ENCODE assay signal across 19 mouse cellular contexts in the genomic region with DNA sequence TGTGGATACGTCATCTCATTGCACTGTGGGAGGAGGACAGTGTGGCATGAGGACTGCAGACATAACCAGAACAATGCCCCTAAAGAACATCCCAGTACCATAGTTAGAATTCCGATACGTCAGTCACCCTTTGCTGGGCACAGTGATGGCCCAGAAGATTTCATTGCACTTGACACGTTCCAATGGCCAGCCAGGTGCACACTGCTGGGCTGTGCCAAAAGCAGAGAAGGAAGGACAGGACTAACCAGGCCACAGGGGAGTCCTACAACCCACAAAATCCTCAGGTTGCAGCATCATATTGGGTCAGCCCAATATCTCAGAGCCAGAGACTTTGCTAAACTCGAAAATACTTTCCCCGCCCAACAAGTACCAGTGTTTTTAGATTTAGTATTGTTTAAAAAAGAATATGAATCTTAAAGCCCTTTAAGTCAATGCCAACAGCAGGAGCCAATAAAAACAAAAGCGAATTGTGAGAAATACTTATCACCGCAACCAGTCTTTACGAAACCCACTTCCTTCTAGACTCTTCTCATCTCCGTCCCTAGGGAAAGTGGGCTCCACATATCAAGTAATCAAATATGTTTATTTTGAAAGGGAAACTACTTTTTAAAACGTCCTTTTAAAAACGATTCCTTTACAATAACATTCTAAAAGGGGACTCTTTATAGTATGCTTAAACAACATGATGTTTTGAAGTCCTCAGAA. TPM values are rescaled to one million over a fixed set of nuclear protein-coding genes. Genes with fewer than 3 reads are reported as not detected.
DNase-seq lines count a peak whose midpoint lies in the region; ATAC-seq and TF ChIP-seq lines count a peak whose summit lies in the region.
"Had no signal": no experiment of that assay in that cellular context is flagged by ENCODE, and none has a peak within 500 bp of the region (broad histone marks: within the 10 kb centered on the region; RNA-seq: fewer than 3 reads in every experiment).

No protein-coding gene starts in this region.

- H3K4me3 ChIP-seq in kidney, adult 2 months (ENCODE audit: insufficient read depth, low read depth, low read length) = no peak overlapping the region
- H3K4me3 ChIP-seq in lung, embryonic 15.5 days = no peak overlapping the region
- H3K4me3 ChIP-seq in myocyte = no peak overlapping the region
- H3K4me3 ChIP-seq: embryonic facial prominence, embryonic 15.5 days; hindbrain, embryonic 15.5 days; liver, embryonic 13.5 days; midbrain, embryonic 12.5 days had no signal

- H3K79me2 ChIP-seq in myocyte (ENCODE audit: control insufficient read depth, insufficient read depth) = no peaks in the 10 kb centered on the region

- H3K27ac ChIP-seq in kidney, adult 2 months (ENCODE audit: insufficient read depth, low read depth, low read length) = peak overlapping the region; percentile 30; the same call in 1 of the 2 replicates
- 0 out of 2 replicates have a peak overlapping the region, but pooled peaks have one; percentile 4 for H3K27ac ChIP-seq in lung, embryonic 15.5 days
- H3K27ac ChIP-seq: embryonic facial prominence, embryonic 15.5 days; hindbrain, embryonic 15.5 days; liver, embryonic 13.5 days; macrophage; midbrain, embryonic 12.5 days had no signal

- ATAC-seq in lung, embryonic 15.5 days (ENCODE audit: borderline replicate concordance, extremely low read depth, low FRiP score, low TSS enrichment) = no peak
- ATAC-seq: Patski had no signal

- H3K27me3 ChIP-seq in kidney, adult 2 months (replicated peaks; ENCODE audit: control insufficient read depth, insufficient read depth, low read length) = no peaks in the 10 kb centered on the region
- H3K27me3 ChIP-seq in lung, embryonic 15.5 days = no peaks in the 10 kb centered on the region
- no peaks in the 10 kb centered on the region for H3K27me3 ChIP-seq in myocyte (ENCODE audit: control insufficient read depth, insufficient read depth, insufficient read length)
- H3K27me3 ChIP-seq: embryonic facial prominence, embryonic 15.5 days; hindbrain, embryonic 15.5 days; liver, embryonic 13.5 days; midbrain, embryonic 12.5 days; Patski had no signal

- no peak for DNase-seq in kidney, adult 2 months
- DNase-seq in kidney, postnatal 14 days = no peak
- DNase-seq in lung, postnatal 25 days (ENCODE audit: low spot score) = no peak
- peak; percentile 39 for DNase-seq in CD4-positive helper T cell, adult 2 months (ENCODE audit: low read depth, low spot score)
- no peak for DNase-seq in gastrocnemius, postnatal 14 days
- DNase-seq in right cerebral cortex, postnatal 14 days = no peak
- DNase-seq: adrenal gland, adult 2 months; cerebellum, adult 18-20 months; heart, postnatal 10 days; kidney, adult 8-10 months; liver, embryonic 13.5 days; thymus, adult 2 months had no signal

- 43% methylated on average over 12 of the region's 12 CpGs for WGBS in kidney, adult 2 months
- WGBS in lung, embryonic 15.5 days = 57% methylated on average over 12 of the region's 12 CpGs

- no peak for TF ChIP-seq POLR2A in kidney, adult 2 months (IDR thresholded peaks at IDR 0.05; ENCODE audit: low read depth, low read length)
- TF ChIP-seq POLR2A in myocyte (IDR thresholded peaks at IDR 0.05; ENCODE audit: insufficient read length, low read depth) = no peak

- intact Hi-C loops in gastrocnemius, postnatal 14 days (cut with DNase I; ENCODE audit: low total_unique reads) = no loop called here

- peaks cover 31% of the 10 kb centered on the region for H3K4me1 ChIP-seq in kidney, adult 2 months (ENCODE audit: control insufficient read depth, insufficient read depth, low read length)
- peaks cover 20% of the 10 kb centered on the region for H3K4me1 ChIP-seq in lung, embryonic 15.5 days
- H3K4me1 ChIP-seq: embryonic facial prominence, embryonic 15.5 days; hindbrain, embryonic 15.5 days; midbrain, embryonic 12.5 days had no signal

- H3K4me2 ChIP-seq in lung, embryonic 15.5 days = no peak overlapping the region
- H3K4me2 ChIP-seq in myocyte (ENCODE audit: low read depth) = peak overlapping the region; percentile 70
- H3K4me2 ChIP-seq: embryonic facial prominence, embryonic 15.5 days; hindbrain, embryonic 15.5 days; liver, embryonic 13.5 days; midbrain, embryonic 12.5 days had no signal

- no peaks in the 10 kb centered on the region; the same call in 1 of the 2 replicates for H3K36me3 ChIP-seq in kidney, adult 2 months (ENCODE audit: control insufficient read depth, insufficient read depth, low read length)
- H3K36me3 ChIP-seq in lung, embryonic 15.5 days = no peaks in the 10 kb centered on the region
- H3K36me3 ChIP-seq in myocyte (ENCODE audit: control insufficient read depth, insufficient read depth) = no peaks in the 10 kb centered on the region
- H3K36me3 ChIP-seq: embryonic facial prominence, embryonic 15.5 days; hindbrain, embryonic 15.5 days; liver, embryonic 13.5 days; midbrain, embryonic 12.5 days had no signal

- no peak for TF ChIP-seq CTCF in kidney, adult 2 months (conservative IDR thresholded peaks at IDR 0.05; ENCODE audit: insufficient read depth, insufficient read length, low read depth, low read length)

- H3K9me3 ChIP-seq in lung, embryonic 15.5 days = no peaks in the 10 kb centered on the region
- H3K9me3 ChIP-seq: embryonic facial prominence, embryonic 15.5 days; hindbrain, embryonic 15.5 days; liver, embryonic 13.5 days had no signal

- no peak overlapping the region for H3ac ChIP-seq in myocyte (ENCODE audit: control insufficient read depth, insufficient read length)

- no peak overlapping the region for H3K9ac ChIP-seq in lung, embryonic 15.5 days
- H3K9ac ChIP-seq: embryonic facial prominence, embryonic 15.5 days; hindbrain, embryonic 15.5 days; liver, embryonic 13.5 days; midbrain, embryonic 12.5 days had no signal

TF ChIP-seq in myocyte, 11 proteins besides CTCF, POLR2A, EP300 and RAD21:
- no peak for TF ChIP-seq USF1 (IDR thresholded peaks at IDR 0.05; ENCODE audit: low read depth)
- peak; percentile 14; the same call in 1 of the 2 replicates for TF ChIP-seq CEBPB (IDR thresholded peaks at IDR 0.05; ENCODE audit: insufficient read depth, poor library complexity, severe bottlenecking)
- peak in 1 of 3 experiments; percentile 38 for TF ChIP-seq MYOD1 (IDR thresholded peaks at IDR 0.05; ENCODE audit: control insufficient read depth in 1 of 3, insufficient read length in 2 of 3, low read depth in 2 of 3)

RNA-seq across cellular contexts. Expression of a gene that starts 46.0 kb away (rescaled TPM):
- 51.7 and 53.2 TPM in 2 replicates for polyA plus RNA-seq in kidney, adult 2 months (2012; rRNA removed)
- 7.8 and 9.2 TPM in 2 replicates for polyA plus RNA-seq in lung, embryonic 15.5 days (2015; fragmentation: Nextera tagmentation; extraction: Ambion mirVana)
- polyA plus RNA-seq in myocyte (2012; fragmentation: generic; extraction: Trizol) = 2.4 TPM
- total RNA-seq in gastrocnemius, postnatal 14 days (2021) = 1 to 10 TPM; 6.3 to 6.4 TPM
